Mouse (Mus musculus) natural killer cell, adult 2 months (primary cell): Measurements from ENCODE around the gene Ces1d.

ENCODE experiments used
- DNase-seq, 2 experiments: peaks; one replicate each; pipeline ENCODE4 v3.0.0; 2022; ENCODE audit warnings: low spot score in 2 of 2

Gene Ces1d

DNA sequence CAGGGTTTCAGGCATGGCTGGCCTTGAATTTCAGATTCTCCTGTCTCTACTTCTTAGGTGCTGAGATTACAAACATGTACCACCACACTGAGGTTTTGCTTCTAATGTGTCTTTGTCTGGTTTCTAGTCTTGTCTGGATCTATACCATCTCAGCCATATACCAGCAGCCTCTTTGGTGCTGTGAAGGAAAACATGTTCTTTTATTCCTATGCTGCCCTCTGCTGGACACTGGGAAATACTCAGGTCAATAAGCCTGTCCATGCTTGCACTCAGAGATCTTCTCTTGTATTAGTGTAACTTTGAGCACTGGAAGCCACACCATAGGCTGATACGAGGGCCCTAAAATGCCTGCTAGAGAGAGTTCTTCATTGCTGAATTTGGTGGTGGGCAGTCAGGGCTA is 56.9 kb downstream of the Ces1d start:
- DNase-seq = peak in 1 of 2 experiments; percentile 1

DNA sequence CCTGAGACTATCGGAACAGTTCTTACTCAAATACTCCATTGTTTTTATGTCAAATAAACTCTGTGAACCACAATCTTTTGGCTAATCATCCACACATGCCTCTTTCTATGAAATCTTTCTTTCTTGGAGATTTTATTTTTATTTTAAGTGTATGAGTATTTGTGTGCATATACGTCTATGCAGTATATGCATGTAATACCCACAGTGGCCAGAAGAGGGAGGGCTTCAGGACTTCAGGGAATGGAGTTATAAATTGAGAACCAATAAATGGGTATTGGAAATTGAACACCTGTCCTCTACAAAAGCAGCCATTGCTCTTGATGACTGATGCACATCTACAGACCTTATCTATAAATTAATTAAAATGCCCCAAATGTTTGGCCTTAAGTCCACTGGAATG is 65.4 kb downstream of the Ces1d start:
- no peak for DNase-seq

- DNase-seq = no peak
Measured at GRCm38 (mm10) chr8:93131233-93131980, 66.2 kb downstream of the Ces1d start, which contains the start of gene Ces1c. Gene Ces1c (minus strand): TSS chr8:93131283.

- no peak for DNase-seq
Measured at GRCm38 (mm10) chr8:93126476-93126875, 71.2 kb downstream of the Ces1d start.

- DNase-seq = no peak
Measured at GRCm38 (mm10) chr8:93122005-93122404, 75.6 kb downstream of the Ces1d start.
